Mouse (Mus musculus) stomach, embryonic 16.5 days (tissue): ENCODE measurements around the gene Ubash3a. TPM values are rescaled to one million over a fixed set of nuclear protein-coding genes. Genes with fewer than 3 reads are reported as not detected.

ENCODE experiments used
- ATAC-seq: fragments of 200-750 bp; cut with Nextera tagmentation; 2 replicates; pipeline ENCODE4 v1.8.0; 2017; ENCODE audit warnings: moderate number of reproducible peaks, moderate TSS enrichment; ENCODE audit not compliant: insufficient read depth, low FRiP score
- H3K27ac ChIP-seq: fragments of 300-500 bp; sonication (generic); 2 replicates; pipeline ENCODE4 v1.5.1; 2014; ENCODE audit warnings: low read length
- H3K27me3 ChIP-seq: fragments of 300-500 bp; sonication (generic); 2 replicates; pipeline ENCODE4 v1.6.1; 2014; ENCODE audit warnings: low read length, control low read depth, mixed read lengths; ENCODE audit not compliant: control insufficient read depth, insufficient read depth
- H3K36me3 ChIP-seq: fragments of 300-500 bp; sonication (generic); 2 replicates; pipeline ENCODE4 v1.6.1; 2014; ENCODE audit warnings: low read length; ENCODE audit not compliant: control insufficient read depth, insufficient read depth
- H3K4me1 ChIP-seq: fragments of 300-500 bp; sonication (generic); 2 replicates; pipeline ENCODE4 v1.6.1; 2014; ENCODE audit warnings: low read length, control low read depth, mixed read lengths; ENCODE audit not compliant: control insufficient read depth, insufficient read depth
- H3K4me2 ChIP-seq: fragments of 300-500 bp; sonication (generic); 2 replicates; pipeline ENCODE4 v1.6.1; 2014; ENCODE audit warnings: low read depth, low read length, mixed read lengths
- H3K4me3 ChIP-seq: fragments of 300-500 bp; sonication (generic); replicated peaks from 2 replicates; pipeline ENCODE4 v1.5.1; 2014; ENCODE audit warnings: mild to moderate bottlenecking, low read length
- H3K9ac ChIP-seq: fragments of 300-500 bp; sonication (generic); 2 replicates; pipeline ENCODE4 v1.6.1; 2014; ENCODE audit warnings: low read length
- H3K9me3 ChIP-seq: fragments of 300-500 bp; sonication (generic); replicated peaks from 2 replicates; pipeline ENCODE4 v1.6.1; 2016; ENCODE audit warnings: low read length, control low read depth; ENCODE audit not compliant: control insufficient read depth
- WGBS: fragments of 180-500 bp; shearing (Covaris S2); extraction: QIAGEN DNeasy Blood & Tissue Kit; methylation state at CpG from one replicate; pipeline ENCODE4 v1.1.7; 2014; 5-methylcytosine and 5-hydroxymethylcytosine counted together
- polyA plus RNA-seq: library from polyadenylated mRNA; unstranded; fragments of >200 nt; fragmentation: Nextera tagmentation; extraction: Ambion mirVana; gene quantifications from 2 replicates; pipeline ENCODE4 v1.2.1, GENCODE M21; 2015

Ubash3a gene
- polyA plus RNA-seq, 1 experiment from 2014 or later: 1.1 TPM

GRCm38 (mm10) chr17:31262715-31263114 lies 55.0 kb downstream of the Ubash3a start:
- no peaks in the 10 kb centered on the region for H3K9me3 ChIP-seq
- peaks cover 5% of the 10 kb centered on the region; the same call in 1 of the 2 replicates for H3K4me1 ChIP-seq
- 65% methylated on average over 5 of the region's 5 CpGs for WGBS
- ATAC-seq: no peak
- no peaks in the 10 kb centered on the region for H3K36me3 ChIP-seq
- no peaks in the 10 kb centered on the region for H3K27me3 ChIP-seq
- H3K9ac ChIP-seq: no peak overlapping the region
- no peak overlapping the region for H3K4me2 ChIP-seq
- H3K27ac ChIP-seq: no peak overlapping the region
- H3K4me3 ChIP-seq: no peak overlapping the region

- Histone ChIP-seq H3K4me3 (no peak overlapping the region), H3K4me1 (peaks cover 5% of the 10 kb centered on the region; the same call in 1 of the 2 replicates), H3K4me2 (no peak overlapping the region), H3K9ac (no peak overlapping the region), H3K36me3 (no peaks in the 10 kb centered on the region), H3K27ac (no peak overlapping the region), H3K9me3 (no peaks in the 10 kb centered on the region), H3K27me3 (no peaks in the 10 kb centered on the region)
- ATAC-seq: no peak
- WGBS: 86% methylated on average over 5 of the region's 5 CpGs
Measured at GRCm38 (mm10) chr17:31263770-31264169, 56.1 kb downstream of the Ubash3a start.

GRCm38 (mm10) chr17:31264372-31264771 lies 56.7 kb downstream of the Ubash3a start:
- Histone ChIP-seq H3K4me3 (no peak overlapping the region), H3K27ac (no peak overlapping the region), H3K36me3 (no peaks in the 10 kb centered on the region), H3K27me3 (no peaks in the 10 kb centered on the region), H3K4me1 (peaks cover 5% of the 10 kb centered on the region; the same call in 1 of the 2 replicates), H3K4me2 (no peak overlapping the region), H3K9me3 (no peaks in the 10 kb centered on the region), H3K9ac (no peak overlapping the region)
- no peak for ATAC-seq
- WGBS: 53% methylated on average over 6 of the region's 6 CpGs

- no peak for ATAC-seq
- H3K27ac ChIP-seq: no peak overlapping the region
- H3K4me1 ChIP-seq: peaks cover 5% of the 10 kb centered on the region; the same call in 1 of the 2 replicates
- WGBS: 5% methylated on average over 3 of the region's 3 CpGs
- no peak overlapping the region for H3K9ac ChIP-seq
- H3K27me3 ChIP-seq: no peaks in the 10 kb centered on the region
- no peak overlapping the region for H3K4me3 ChIP-seq
- H3K36me3 ChIP-seq: no peaks in the 10 kb centered on the region
- H3K9me3 ChIP-seq: no peaks in the 10 kb centered on the region
- no peak overlapping the region for H3K4me2 ChIP-seq
Measured at GRCm38 (mm10) chr17:31265171-31265572, 57.5 kb downstream of the Ubash3a start.

GRCm38 (mm10) chr17:31265831-31266230 lies 58.2 kb downstream of the Ubash3a start:
- Histone ChIP-seq H3K9ac (no peak overlapping the region), H3K27me3 (no peaks in the 10 kb centered on the region), H3K4me1 (peaks cover 5% of the 10 kb centered on the region; the same call in 1 of the 2 replicates), H3K9me3 (no peaks in the 10 kb centered on the region), H3K36me3 (no peaks in the 10 kb centered on the region), H3K27ac (no peak overlapping the region), H3K4me2 (no peak overlapping the region), H3K4me3 (no peak overlapping the region)
- ATAC-seq: no peak
- WGBS: 85% methylated on average over 9 of the region's 9 CpGs

- Histone ChIP-seq H3K27me3 (no peaks in the 10 kb centered on the region), H3K4me3 (no peak overlapping the region), H3K27ac (no peak overlapping the region), H3K36me3 (no peaks in the 10 kb centered on the region), H3K9ac (no peak overlapping the region), H3K4me2 (no peak overlapping the region), H3K4me1 (peaks cover 5% of the 10 kb centered on the region; the same call in 1 of the 2 replicates), H3K9me3 (no peaks in the 10 kb centered on the region)
- WGBS: 71% methylated on average over 7 of the region's 7 CpGs
- ATAC-seq: no peak
Measured at GRCm38 (mm10) chr17:31266321-31266950, 58.8 kb downstream of the Ubash3a start.

GRCm38 (mm10) chr17:31267138-31267537 lies 59.5 kb downstream of the Ubash3a start:
- no peaks in the 10 kb centered on the region for H3K9me3 ChIP-seq
- no peaks in the 10 kb centered on the region for H3K36me3 ChIP-seq
- no peak for ATAC-seq
- H3K4me2 ChIP-seq: no peak overlapping the region
- 68% methylated on average over 4 of the region's 4 CpGs for WGBS
- H3K27ac ChIP-seq: no peak overlapping the region
- no peak overlapping the region for H3K4me3 ChIP-seq
- no peak overlapping the region for H3K9ac ChIP-seq
- H3K4me1 ChIP-seq: peaks cover 5% of the 10 kb centered on the region; the same call in 1 of the 2 replicates
- no peaks in the 10 kb centered on the region for H3K27me3 ChIP-seq

- no peak for ATAC-seq
- Histone ChIP-seq H3K4me2 (no peak overlapping the region), H3K9me3 (no peaks in the 10 kb centered on the region), H3K36me3 (no peaks in the 10 kb centered on the region), H3K4me3 (no peak overlapping the region), H3K4me1 (peaks cover 5% of the 10 kb centered on the region; the same call in 1 of the 2 replicates), H3K9ac (no peak overlapping the region), H3K27me3 (no peaks in the 10 kb centered on the region), H3K27ac (no peak overlapping the region)
- WGBS: 71% methylated on average over 6 of the region's 6 CpGs
Measured at GRCm38 (mm10) chr17:31267603-31268002, 59.9 kb downstream of the Ubash3a start.

GRCm38 (mm10) chr17:31268016-31268415 lies 60.3 kb downstream of the Ubash3a start:
- Histone ChIP-seq H3K4me3 (no peak overlapping the region), H3K9ac (no peak overlapping the region), H3K4me2 (no peak overlapping the region), H3K4me1 (peaks cover 5% of the 10 kb centered on the region; the same call in 1 of the 2 replicates), H3K9me3 (no peaks in the 10 kb centered on the region), H3K36me3 (no peaks in the 10 kb centered on the region), H3K27me3 (no peaks in the 10 kb centered on the region), H3K27ac (no peak overlapping the region)
- WGBS: 70% methylated on average over 1 of the region's 1 CpGs
- no peak for ATAC-seq
